Mouse (Mus musculus) liver, adult 2 months (tissue): ENCODE results near the gene Barx2.

ENCODE experiments used
- CTCF ChIP-seq: fragments of 200-500 bp; IDR thresholded peaks from 2 replicates; pipeline ENCODE4 v1.5.1; 2011; ENCODE audit warnings: low read depth, low read length, control low read depth
- POLR2A ChIP-seq: fragments of 200-500 bp; IDR thresholded peaks from 2 replicates; pipeline ENCODE4 v1.6.1; 2011; ENCODE audit warnings: low read length, control low read depth; ENCODE audit not compliant: insufficient read depth; ENCODE audit errors: extremely low read depth

DNA sequence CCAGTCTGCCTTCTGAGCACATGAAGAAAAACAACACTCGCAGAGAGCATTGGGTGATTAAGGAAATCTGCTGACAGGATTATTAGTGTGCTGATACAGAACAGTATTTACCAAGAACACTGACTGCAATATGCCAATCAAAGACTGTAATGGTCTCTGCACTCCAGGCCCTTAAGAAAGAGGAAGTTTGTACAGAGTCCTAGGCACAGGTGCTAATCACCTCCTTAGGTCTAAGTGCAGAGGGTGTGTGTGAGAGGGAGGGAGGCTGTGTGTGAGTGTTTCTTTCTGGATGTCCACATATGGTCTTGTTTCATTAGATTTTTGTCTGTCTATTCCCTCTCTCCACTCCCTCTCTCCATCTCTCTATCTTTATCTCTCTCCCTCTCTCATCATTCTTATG, 6.5 kb upstream of the Barx2 start:
- TF ChIP-seq POLR2A (no peak), CTCF (no peak)
